Mouse (Mus musculus) heart, adult 9 months (tissue): Measurements from ENCODE around the gene Abca2.
A peak's percentile ranks its signal among the peaks of the same experiment; 100 is the strongest.

Source experiments
- DNase-seq, 2 experiments: peaks; one replicate each; pipeline ENCODE4 v3.0.0; 2022; ENCODE audit warnings: low spot score in 2 of 2

The Abca2 gene

GRCm38 (mm10) chr2:25460551-25461309, 32.2 kb downstream of the Abca2 start, which contains the start of gene Paxx:
Paxx (minus strand) TSS chr2:25461094.
- peak; percentile 94 to 95 for DNase-seq

DNA sequence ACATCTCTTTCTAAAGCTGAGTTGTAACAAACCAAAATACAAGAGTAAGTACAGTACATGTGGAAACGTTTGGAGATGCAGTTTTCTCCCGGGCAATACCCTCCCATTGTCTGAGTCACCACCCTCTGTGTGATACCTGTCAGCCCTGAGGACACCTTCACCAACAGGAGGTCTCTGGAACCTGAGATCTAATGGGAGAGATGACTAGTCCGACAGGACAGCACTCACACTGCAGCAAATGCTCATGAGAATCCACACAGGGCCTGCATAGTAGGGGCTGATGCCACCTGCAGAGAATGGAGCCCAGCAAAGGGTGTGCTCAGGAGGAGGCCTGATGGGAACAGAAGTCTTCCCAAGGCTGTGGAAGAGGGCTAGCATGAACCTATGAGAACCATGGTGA, 32.9 kb downstream of the Abca2 start:
- no peak for DNase-seq

DNA sequence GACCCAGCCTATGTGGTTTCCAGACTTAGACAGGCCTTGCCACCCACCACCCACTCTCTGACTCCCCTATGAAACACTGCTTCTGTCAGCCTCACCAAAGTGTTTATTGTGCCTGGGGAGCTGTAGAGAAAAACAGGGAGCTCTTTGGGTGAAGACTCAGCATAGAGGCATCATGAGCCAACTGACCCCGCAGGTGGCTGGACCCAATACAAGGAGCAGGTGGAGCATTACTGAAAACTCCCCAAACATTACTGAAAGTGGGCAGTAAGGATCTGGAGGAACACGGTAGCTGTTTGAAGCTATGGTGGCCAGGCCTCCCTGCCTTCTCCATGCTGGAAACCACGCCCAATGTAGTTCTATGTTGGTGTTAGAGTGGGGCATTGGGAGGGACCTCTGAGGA, 35.1 kb downstream of the Abca2 start:
- no peak for DNase-seq

GRCm38 (mm10) chr2:25465256-25465655, 36.8 kb downstream of the Abca2 start:
- DNase-seq = no peak

DNA sequence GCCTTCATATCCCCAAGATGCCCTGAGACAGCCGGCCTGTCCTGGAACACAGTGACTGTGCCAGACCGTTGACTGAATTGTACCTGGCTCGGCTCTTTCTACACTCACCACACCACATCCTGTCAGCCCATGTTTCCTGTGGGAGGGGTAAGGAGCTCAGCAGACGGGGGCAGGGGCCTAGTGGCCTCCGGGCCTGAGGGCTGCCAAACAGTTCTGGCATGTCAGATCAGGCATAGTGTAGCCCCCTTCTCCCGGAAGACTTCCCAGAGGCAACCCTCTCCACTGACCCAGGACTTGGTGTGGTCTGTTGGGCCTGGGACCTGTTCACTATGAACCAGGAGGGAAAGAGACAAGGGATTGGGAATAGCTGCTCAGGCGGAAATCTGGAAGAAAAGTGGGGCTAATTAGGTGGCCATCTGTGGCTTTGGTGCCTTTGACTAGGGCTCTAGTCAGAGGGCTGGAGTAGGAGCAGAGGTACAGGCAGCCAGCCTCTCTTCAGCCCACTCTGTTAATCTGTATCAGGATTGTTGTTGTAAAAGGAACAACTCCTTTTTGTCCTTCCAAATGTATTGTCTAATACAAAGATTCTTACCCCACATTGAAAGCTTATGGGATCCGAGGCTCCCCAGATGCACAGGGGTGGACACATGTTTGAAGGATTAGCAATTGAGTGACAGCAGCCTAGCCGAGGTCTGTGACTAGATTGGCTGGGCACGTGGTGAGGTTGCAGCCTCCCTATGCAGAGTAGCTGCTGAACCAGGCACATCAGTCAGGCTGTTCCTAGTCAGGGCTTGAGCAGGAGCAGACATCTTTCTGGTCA, 37.5 kb downstream of the Abca2 start:
- no peak for DNase-seq

- DNase-seq = no peak
These were observed 39.3 kb downstream of the Abca2 start for GRCm38 (mm10) chr2:25467606-25468303.

DNA sequence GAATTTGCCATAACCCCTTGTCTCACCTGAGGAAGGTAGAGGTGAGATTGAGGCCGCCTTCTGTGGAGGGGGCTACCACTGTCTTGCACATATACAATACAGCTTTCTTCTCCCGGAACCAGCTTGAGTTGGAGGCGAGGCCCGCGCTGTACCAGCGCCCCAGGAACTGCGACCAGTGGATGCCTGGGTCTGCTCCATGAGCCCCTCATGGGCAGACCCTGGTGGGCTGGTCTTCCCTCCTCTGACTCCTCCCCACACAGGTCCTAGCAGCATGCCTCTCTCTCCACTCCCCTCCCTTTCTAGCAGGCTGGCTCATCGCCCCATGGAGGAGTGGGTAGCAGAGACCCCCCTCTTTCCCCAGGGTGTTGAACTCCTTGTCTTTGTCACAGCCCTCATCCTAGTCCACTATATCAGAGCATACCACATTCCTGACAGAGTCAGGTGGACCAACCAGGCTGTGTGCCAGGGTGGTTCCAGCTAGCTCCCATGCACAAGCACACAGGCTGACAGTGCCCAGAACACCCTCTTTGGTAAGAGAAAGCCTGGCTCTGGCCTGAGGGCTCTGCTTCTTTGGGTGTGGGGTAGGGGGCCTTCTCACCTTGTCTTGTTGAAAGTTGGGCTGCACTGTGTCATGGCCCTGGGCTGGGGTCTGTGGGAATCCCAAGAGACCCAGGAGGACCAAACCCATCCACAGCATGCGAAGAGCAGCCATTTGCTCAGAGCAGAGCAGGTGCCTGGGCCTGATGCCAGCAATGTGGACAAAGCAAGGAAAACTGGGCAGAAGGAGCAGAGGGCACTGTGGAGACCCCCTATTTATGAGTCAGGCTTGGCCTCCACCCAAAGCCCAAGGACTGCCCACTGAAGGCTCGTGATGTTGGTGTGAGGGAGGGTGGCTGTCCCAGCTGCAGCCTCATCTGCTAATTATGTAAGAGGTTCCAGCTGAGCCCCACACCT, 40.7 kb downstream of the Abca2 start:
- peak in 1 of 2 experiments; percentile 64 for DNase-seq

DNA sequence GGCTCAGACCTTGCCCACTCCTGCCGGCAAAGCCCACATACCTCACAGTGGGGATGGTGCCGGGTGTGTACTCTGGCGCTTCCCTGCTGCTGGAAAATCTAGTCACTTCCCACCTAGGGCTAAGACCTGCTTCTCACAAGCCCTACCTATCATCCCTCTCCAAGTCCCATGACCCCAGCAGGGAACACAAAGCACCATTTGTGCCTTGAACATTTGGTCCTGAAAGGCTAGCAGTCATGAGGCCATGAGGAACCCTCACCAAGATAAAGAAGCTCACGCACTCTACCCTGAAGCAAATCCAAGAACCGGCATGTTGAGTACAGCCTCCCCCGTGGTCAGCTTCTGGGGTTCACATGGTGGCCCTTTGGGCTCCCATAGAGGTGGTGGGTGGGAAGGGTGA, 41.5 kb downstream of the Abca2 start, which contains the start of gene Ptgds:
Gene Ptgds, minus strand, starts transcription at position 78 of the 400 bp plus-strand sequence.
- no peak for DNase-seq

GRCm38 (mm10) chr2:25472550-25472949, 44.0 kb downstream of the Abca2 start:
- no peak for DNase-seq

GRCm38 (mm10) chr2:25477541-25477940, 49.0 kb downstream of the Abca2 start:
- DNase-seq = no peak

GRCm38 (mm10) chr2:25477967-25478675, 49.6 kb downstream of the Abca2 start:
- DNase-seq = peak; percentile 58 to 64

- no peak for DNase-seq
These were observed 51.2 kb downstream of the Abca2 start for GRCm38 (mm10) chr2:25479551-25480311.

- DNase-seq = no peak
These were observed 52.0 kb downstream of the Abca2 start for GRCm38 (mm10) chr2:25480541-25480940.

DNA sequence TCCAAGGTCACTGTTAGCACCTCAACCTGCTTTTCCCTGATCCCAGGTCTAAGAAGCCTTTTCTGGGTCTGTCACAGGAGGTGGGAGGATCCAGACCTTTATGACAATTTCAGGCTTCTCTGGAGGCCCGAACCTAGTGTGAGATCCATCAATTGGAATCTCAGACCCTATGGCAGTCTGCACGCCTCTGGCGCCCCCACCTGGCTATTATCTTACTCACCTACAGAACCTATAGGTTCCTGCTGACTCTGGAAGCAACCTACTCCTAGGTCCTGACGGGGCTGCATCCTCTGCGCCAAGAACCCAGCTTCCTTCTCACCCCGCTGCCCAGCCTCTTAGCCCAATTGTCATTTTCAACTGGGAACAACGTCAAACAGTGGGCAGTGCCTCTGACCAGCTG, 54.5 kb downstream of the Abca2 start:
- DNase-seq = no peak

DNA sequence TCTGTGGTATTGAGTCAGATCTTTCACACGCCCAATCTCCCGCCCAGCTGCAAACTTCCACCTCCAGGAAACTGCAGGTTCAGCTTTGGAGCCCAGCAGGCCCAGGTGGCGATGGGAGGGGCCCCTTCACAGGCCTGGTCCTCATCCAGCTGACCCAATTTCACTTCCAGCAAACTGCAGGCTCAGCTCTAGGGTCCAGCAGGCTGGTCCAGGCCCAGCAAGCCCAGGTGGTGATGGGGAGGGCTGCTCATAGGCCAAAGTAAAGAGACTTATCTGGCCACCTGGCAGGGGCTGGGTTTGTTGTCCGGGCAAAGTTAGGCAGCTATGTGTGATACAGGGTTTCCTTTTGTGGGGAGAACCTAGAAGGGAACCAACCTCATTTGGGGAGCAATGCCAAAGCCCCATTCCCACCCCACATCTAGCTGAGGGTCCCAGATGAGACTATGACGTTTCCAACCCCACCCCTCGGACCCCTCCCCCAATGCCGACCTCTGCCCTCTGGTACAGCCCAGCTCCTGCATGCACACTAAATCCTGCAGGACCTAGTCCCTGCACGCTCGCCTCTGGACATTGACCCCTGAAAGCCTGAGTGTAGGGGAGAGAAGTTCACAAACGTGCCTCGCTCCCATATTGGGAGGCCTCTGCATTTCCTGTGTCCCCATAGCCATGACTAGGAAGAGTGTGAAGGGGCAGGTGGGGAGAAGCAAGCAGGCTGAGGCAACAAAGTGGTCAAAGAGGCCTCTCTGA, 56.6 kb downstream of the Abca2 start:
- no peak for DNase-seq

DNA sequence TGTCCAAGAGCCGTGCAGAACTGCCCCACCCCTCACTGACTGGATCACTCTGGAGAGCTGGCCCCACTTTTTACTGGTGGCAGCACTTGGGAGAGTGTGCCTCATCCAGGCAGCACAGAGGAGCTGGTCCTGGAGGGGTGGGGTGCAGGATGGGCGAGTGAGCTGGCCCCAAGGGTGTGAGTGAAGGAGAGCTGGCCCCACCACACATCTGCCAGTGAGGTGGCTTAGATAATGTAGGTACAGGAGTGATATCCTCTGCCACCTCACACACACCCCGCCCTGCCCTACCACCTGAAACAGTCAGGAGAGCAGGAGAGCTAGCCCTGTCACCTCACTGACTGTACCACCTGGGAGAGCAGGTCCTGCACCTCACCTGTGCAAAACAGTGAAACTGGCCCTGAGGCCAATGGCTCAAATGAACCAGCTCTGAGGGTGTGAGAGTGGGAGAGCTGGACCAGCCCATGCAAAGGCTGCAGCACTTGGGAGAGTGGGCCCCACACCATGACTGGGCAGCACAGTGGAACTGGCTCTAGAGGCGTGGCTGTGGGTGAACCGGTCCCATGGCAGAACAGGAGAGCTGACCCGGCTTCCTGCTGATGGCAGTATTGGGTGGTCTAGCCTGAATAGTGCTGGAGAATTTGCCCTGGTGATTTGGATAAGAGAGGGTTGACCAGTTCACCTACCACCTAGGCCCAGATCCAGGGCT, 59.6 kb downstream of the Abca2 start:
- no peak for DNase-seq

DNA sequence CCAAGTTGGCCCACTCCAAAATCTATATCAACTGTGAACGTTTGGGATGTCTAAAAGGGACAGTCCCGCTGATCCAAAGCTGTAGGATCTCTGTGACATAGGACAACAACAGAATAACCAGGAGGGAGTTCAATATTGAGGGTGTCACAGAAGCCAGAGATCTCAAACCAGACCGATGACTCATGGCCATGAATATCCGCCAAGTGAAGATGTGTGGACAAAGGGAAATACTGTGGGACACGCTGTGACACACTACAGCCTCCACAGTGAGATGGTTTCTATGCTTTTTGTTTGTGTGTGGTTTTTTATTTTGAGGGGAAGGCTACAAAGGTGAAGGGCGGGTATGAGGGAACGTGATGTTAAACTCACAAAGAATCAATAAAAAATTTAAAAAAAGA, 60.2 kb downstream of the Abca2 start:
- DNase-seq = no peak

- no peak for DNase-seq
These were observed 64.5 kb downstream of the Abca2 start for GRCm38 (mm10) chr2:25492988-25493387.
